Comparison of ENCODE assay signal across 8 mouse cellular contexts in the genomic region with DNA sequence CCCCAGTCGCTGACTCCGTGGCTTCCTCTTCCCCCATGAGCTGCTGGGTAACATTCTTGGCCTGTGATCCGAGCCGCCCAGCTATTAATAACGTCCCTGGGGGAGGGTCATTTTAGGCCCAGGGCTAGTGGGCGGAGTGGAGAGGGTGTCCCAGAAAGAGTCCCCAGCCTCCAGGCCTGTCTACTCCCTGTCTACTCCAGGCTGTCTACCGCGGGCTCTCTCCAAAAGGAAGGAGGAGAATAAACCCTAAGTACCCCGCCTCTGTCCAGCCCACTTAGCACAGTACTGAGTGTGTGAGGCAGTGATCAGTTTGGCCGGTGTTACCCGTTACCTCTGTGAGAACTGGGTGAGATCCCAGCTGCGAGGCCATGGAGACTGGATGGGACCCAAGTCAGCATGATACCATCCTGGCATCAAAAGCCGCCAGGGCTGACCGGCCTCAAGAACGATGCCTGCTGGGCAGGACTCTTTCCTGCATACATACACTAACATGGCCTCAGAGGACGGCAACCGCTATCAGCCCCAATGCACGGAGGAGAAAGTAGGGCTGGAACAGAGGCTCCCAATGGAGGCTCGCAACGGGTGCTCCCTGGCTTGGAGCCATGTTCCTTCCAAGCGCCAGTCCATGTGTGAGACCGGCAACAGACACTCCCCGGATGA.
A peak's percentile ranks its signal among the peaks of the same experiment; 100 is the strongest.
DNase-seq lines count a peak whose midpoint lies in the region; ATAC-seq and TF ChIP-seq lines count a peak whose summit lies in the region.

No protein-coding gene starts in this region.

- H3K4me1 ChIP-seq in E14TG2a.4 (replicated peaks; ENCODE audit: low read depth, low read length): peaks cover 47% of the 10 kb centered on the region
- peaks cover 8% of the 10 kb centered on the region for H3K4me1 ChIP-seq in embryonic facial prominence, embryonic 15.5 days

- peaks cover 82% of the 10 kb centered on the region for H3K36me3 ChIP-seq in E14TG2a.4 (ENCODE audit: insufficient read depth, low read length)
- H3K36me3 ChIP-seq in embryonic facial prominence, embryonic 15.5 days: peaks cover 36% of the 10 kb centered on the region

- DNase-seq in adrenal gland, postnatal 10 days: peak; percentile 29
- no peak for DNase-seq in adrenal gland, postnatal 25 days
- DNase-seq in heart, postnatal 4 days: peak; percentile 79
- DNase-seq in lung, postnatal 14 days: peak; percentile 61
- no peak for DNase-seq in urinary bladder, adult 2 months (ENCODE audit: low spot score)

- TF ChIP-seq CTCF in E14TG2a.4 (conservative IDR thresholded peaks at IDR 0.05; ENCODE audit: low read length): no peak

- H3K27ac ChIP-seq in embryonic facial prominence, embryonic 15.5 days (replicated peaks): no peak overlapping the region

- 71% methylated on average over 23 of the region's 23 CpGs for WGBS in embryonic facial prominence, embryonic 15.5 days

- no peaks in the 10 kb centered on the region for H3K9me3 ChIP-seq in E14TG2a.4 (ENCODE audit: low read length)
- no peaks in the 10 kb centered on the region for H3K9me3 ChIP-seq in embryonic facial prominence, embryonic 15.5 days (replicated peaks)

- no peak overlapping the region for H3K9ac ChIP-seq in embryonic facial prominence, embryonic 15.5 days

- 0 out of 2 replicates have a peak, but pooled peaks have one; percentile 27 for ATAC-seq in embryonic facial prominence, embryonic 15.5 days (ENCODE audit: insufficient number of reproducible peaks, low FRiP score, low TSS enrichment, low read depth)
- no peak for ATAC-seq in inflammation-experienced regulatory T-cells, adult 6 months

- no peak overlapping the region for H3K4me2 ChIP-seq in embryonic facial prominence, embryonic 15.5 days (replicated peaks)

- no peaks in the 10 kb centered on the region; the same call in 1 of the 2 replicates for H3K27me3 ChIP-seq in E14TG2a.4 (ENCODE audit: insufficient read depth, low read length)
- H3K27me3 ChIP-seq in embryonic facial prominence, embryonic 15.5 days: no peaks in the 10 kb centered on the region

- H3K4me3 ChIP-seq in E14TG2a.4 (replicated peaks; ENCODE audit: low read length): peak overlapping the region; percentile 53
- H3K4me3 ChIP-seq in embryonic facial prominence, embryonic 15.5 days (replicated peaks): no peak overlapping the region

Comparison
In these comparisons a context has a peak if more than half of its experiments do, and no peak if none do; other contexts are left out.
1. DNase-seq: peak in adrenal gland, postnatal 10 days (single experiment), heart, postnatal 4 days (single experiment) and lung, postnatal 14 days (single experiment); none in adrenal gland, postnatal 25 days (single experiment) and urinary bladder, adult 2 months (single experiment).